20 mouse cellular contexts compared by ENCODE assay signal in genomic region chr12:79170421-79170820, GRCm38 (mm10). TPM values are rescaled to one million over a fixed set of nuclear protein-coding genes. Genes with fewer than 3 reads are reported as not detected.
DNase-seq lines count a peak whose midpoint lies in the region; ATAC-seq lines count a peak whose summit lies in the region.
"Had no signal": no experiment of that assay in that cellular context is flagged by ENCODE, and none has a peak within 500 bp of the region (broad histone marks: within the 10 kb centered on the region; RNA-seq: fewer than 3 reads in every experiment).

No protein-coding gene starts in this region.

- peaks cover 17% of the 10 kb centered on the region for H3K36me3 ChIP-seq in hindbrain, embryonic 13.5 days

- H3K27ac ChIP-seq in hindbrain, embryonic 13.5 days = no peak overlapping the region
- H3K27ac ChIP-seq: heart, embryonic 13.5 days; hindbrain, embryonic 14.5 days; liver, embryonic 15.5 days; neural tube, embryonic 12.5 days had no signal

- H3K27me3 ChIP-seq in hindbrain, embryonic 13.5 days = no peaks in the 10 kb centered on the region
- H3K27me3 ChIP-seq: heart, embryonic 13.5 days; liver, embryonic 15.5 days; neural tube, embryonic 12.5 days had no signal

- H3K4me3 ChIP-seq in hindbrain, embryonic 13.5 days = no peak overlapping the region
- H3K4me3 ChIP-seq: neural tube, embryonic 12.5 days had no signal

- peaks cover 14% of the 10 kb centered on the region for H3K4me1 ChIP-seq in hindbrain, embryonic 13.5 days (replicated peaks)

- no peak overlapping the region for H3K9ac ChIP-seq in hindbrain, embryonic 13.5 days
- H3K9ac ChIP-seq: hindbrain, embryonic 14.5 days; neural tube, embryonic 12.5 days had no signal

- no peak overlapping the region for H3K4me2 ChIP-seq in hindbrain, embryonic 13.5 days

- no peak for ATAC-seq in hindbrain, embryonic 13.5 days (ENCODE audit: low FRiP score)
- ATAC-seq: intestine, embryonic 16.5 days; lung, postnatal 0 days had no signal

- H3K9me3 ChIP-seq in hindbrain, embryonic 13.5 days = no peaks in the 10 kb centered on the region
- H3K9me3 ChIP-seq: heart, embryonic 13.5 days; liver, embryonic 15.5 days; neural tube, embryonic 12.5 days had no signal

- WGBS in hindbrain, embryonic 13.5 days = 77% methylated on average over 3 of the region's 3 CpGs

- DNase-seq in layer of hippocampus, adult 11-12 months (ENCODE audit: low spot score) = peak; percentile 26
- no peak for DNase-seq in layer of hippocampus, postnatal 25 days (ENCODE audit: extremely low spot score in 1 of 2, low spot score in 1 of 2)
- DNase-seq in right cerebral cortex, adult 2 months (ENCODE audit: low spot score in 2 of 2) = peak; percentile 37 to 38
- DNase-seq in right cerebral cortex, postnatal 14 days = no peak
- peak; percentile 41 for DNase-seq in layer of hippocampus, adult 9-10 months (ENCODE audit: low spot score)
- DNase-seq in thymus, postnatal 36 days = no peak
- DNase-seq: adrenal gland, adult 2 months; cerebellum, adult 8-10 months; gastrocnemius, postnatal 10 days; heart, adult 11 months; kidney, postnatal 10 days had no signal

RNA-seq across cellular contexts. Expression of gene Vti1b, which starts 2.0 kb away (rescaled TPM):
- total RNA-seq in layer of hippocampus, postnatal 25 days (2021) = 100 to 1,000 TPM; 147 to 174 TPM
- polyA plus RNA-seq in hindbrain, embryonic 13.5 days (2015; fragmentation: Nextera tagmentation; extraction: Ambion mirVana) = 195 and 196 TPM in 2 replicates

RNA-seq across cellular contexts. Expression of gene Rdh11, which starts 21.7 kb away (rescaled TPM):
- 10 to 100 TPM; 17.9 to 21.2 TPM for total RNA-seq in layer of hippocampus, postnatal 25 days (2021)
- 25.4 and 26.2 TPM in 2 replicates for polyA plus RNA-seq in hindbrain, embryonic 13.5 days (2015; fragmentation: Nextera tagmentation; extraction: Ambion mirVana)

RNA-seq across cellular contexts. Expression of gene Rdh12, which starts 38.3 kb away (rescaled TPM):
- 1 to 10 TPM; 1.8 to 2.9 TPM for total RNA-seq in layer of hippocampus, postnatal 25 days (2021)
- 0.40 and 1.1 TPM in 2 replicates for polyA plus RNA-seq in hindbrain, embryonic 13.5 days (2015; fragmentation: Nextera tagmentation; extraction: Ambion mirVana)

RNA-seq across cellular contexts. Expression of gene Arg2, which starts 39.8 kb away (rescaled TPM):
- 1 to 10 TPM; 3.1 to 4.3 TPM for total RNA-seq in layer of hippocampus, postnatal 25 days (2021)
- polyA plus RNA-seq in hindbrain, embryonic 13.5 days (2015; fragmentation: Nextera tagmentation; extraction: Ambion mirVana) = 37.3 and 41.0 TPM in 2 replicates
- total RNA-seq: gastrocnemius, postnatal 10 days; heart, postnatal 25 days; MEL had no signal
- polyA plus RNA-seq: adrenal gland, adult 2 months had no signal

Comparison
In these comparisons a context has a peak if more than half of its experiments do, and no peak if none do; other contexts are left out.
1. DNase-seq: peak in layer of hippocampus, adult 11-12 months (single experiment), right cerebral cortex, adult 2 months (2 of 2) and layer of hippocampus, adult 9-10 months (single experiment); none in layer of hippocampus, postnatal 25 days (0 of 2), right cerebral cortex, postnatal 14 days (single experiment) and thymus, postnatal 36 days (0 of 2).